Mouse (Mus musculus): ENCODE measurements around the gene Cdk8.

GRCm38 (mm10) chr5:146234336-146234735 is 3.3 kb downstream of the Cdk8 start:
- TF ChIP-seq POLR2A (IDR thresholded peaks at IDR 0.05; ENCODE audit: insufficient read depth, low read depth, low read length) = no peak
- TF ChIP-seq CTCF (IDR thresholded peaks at IDR 0.05) = no peak
